Mouse (Mus musculus) liver, embryonic 16.5 days (tissue): ENCODE measurements around the gene Gemin5. TPM values are rescaled to one million over a fixed set of nuclear protein-coding genes. Genes with fewer than 3 reads are reported as not detected.
"Not testable (repeated sequence)": the region's sequence is repeated elsewhere in the genome, so short reads cannot be mapped to it uniquely, and the experiment has no call there.

ENCODE experiments used
- ATAC-seq: fragments of 200-750 bp; cut with Nextera tagmentation; 2 replicates; pipeline ENCODE4 v1.8.0; 2017; ENCODE audit warnings: low read depth, mild to moderate bottlenecking, moderate number of reproducible peaks, moderate library complexity
- H3K27ac ChIP-seq: fragments of 300-500 bp; sonication (generic); 2 replicates; pipeline ENCODE4 v1.5.1; 2014; ENCODE audit warnings: mild to moderate bottlenecking, low read length
- H3K27me3 ChIP-seq: fragments of 300-500 bp; sonication (generic); 2 replicates; pipeline ENCODE4 v1.6.1; 2014; ENCODE audit warnings: low read depth, low read length, mixed read lengths; ENCODE audit not compliant: control insufficient read depth, insufficient read depth
- H3K36me3 ChIP-seq: fragments of 300-500 bp; sonication (generic); 2 replicates; pipeline ENCODE4 v1.6.1; 2014; ENCODE audit warnings: mild to moderate bottlenecking; ENCODE audit not compliant: control insufficient read depth, insufficient read depth
- H3K4me1 ChIP-seq: fragments of 300-500 bp; sonication (generic); 2 replicates; pipeline ENCODE4 v1.6.1; 2014; ENCODE audit warnings: low read depth, low read length, mixed read lengths; ENCODE audit not compliant: control insufficient read depth
- H3K4me2 ChIP-seq: fragments of 300-500 bp; sonication (generic); 2 replicates; pipeline ENCODE4 v1.6.1; 2014; ENCODE audit warnings: low read depth, low read length, mixed read lengths
- H3K4me3 ChIP-seq: fragments of 300-500 bp; sonication (generic); 2 replicates; pipeline ENCODE4 v1.5.1; 2014; ENCODE audit warnings: low read depth, mild to moderate bottlenecking, low read length
- H3K9ac ChIP-seq: fragments of 300-500 bp; sonication (generic); 2 replicates; pipeline ENCODE4 v1.6.1; 2014; ENCODE audit warnings: low read depth, low read length
- H3K9me3 ChIP-seq: fragments of 300-500 bp; sonication (generic); replicated peaks from 2 replicates; pipeline ENCODE4 v1.6.1; 2016; ENCODE audit warnings: low read length; ENCODE audit not compliant: control insufficient read depth
- WGBS: fragments of 180-500 bp; shearing (Covaris S2); extraction: QIAGEN DNeasy Blood & Tissue Kit; methylation state at CpG from one replicate; pipeline ENCODE4 v1.1.7; 2014; ENCODE audit not compliant: insufficient replicate concordance; 5-methylcytosine and 5-hydroxymethylcytosine counted together
- polyA plus RNA-seq: library from polyadenylated mRNA; unstranded; fragments of >200 nt; fragmentation: Nextera tagmentation; extraction: Ambion mirVana; gene quantifications from 2 replicates; pipeline ENCODE4 v1.2.1, GENCODE M21; 2015

The Gemin5 gene
- polyA plus RNA-seq, 1 experiment from 2014 or later, result 7.2 TPM

DNA sequence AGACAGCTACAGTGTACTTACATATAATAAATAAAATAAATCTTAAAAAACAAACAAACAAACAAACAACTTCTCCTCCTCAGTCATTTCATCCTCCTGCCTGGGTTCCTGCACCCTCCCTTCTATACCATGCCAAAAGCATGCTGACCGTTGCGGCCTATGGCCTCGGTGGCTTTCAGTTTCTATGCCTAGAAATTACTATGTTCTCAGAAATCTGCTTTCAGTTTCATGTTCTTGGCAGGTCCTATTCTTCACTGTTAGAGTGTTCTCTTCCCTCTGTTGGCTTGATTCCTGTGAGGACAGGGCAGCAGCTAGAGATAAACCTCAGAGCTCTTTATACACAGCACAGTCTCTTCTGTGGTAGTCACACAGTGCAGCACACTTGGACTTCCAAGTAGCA is 15.2 kb upstream of the Gemin5 start:
- Histone ChIP-seq H3K9me3 (no peaks in the 10 kb centered on the region), H3K36me3 (no peaks in the 10 kb centered on the region; the same call in none of the 2 replicates), H3K9ac (no peak overlapping the region), H3K4me1 (no peaks in the 10 kb centered on the region), H3K27ac (no peak overlapping the region), H3K4me3 (no peak overlapping the region), H3K27me3 (no peaks in the 10 kb centered on the region), H3K4me2 (no peak overlapping the region)
- ATAC-seq, result 0 out of 2 replicates have a peak, but pooled peaks have one; percentile 19
- WGBS, result 66% methylated on average over 3 of the region's 3 CpGs

DNA sequence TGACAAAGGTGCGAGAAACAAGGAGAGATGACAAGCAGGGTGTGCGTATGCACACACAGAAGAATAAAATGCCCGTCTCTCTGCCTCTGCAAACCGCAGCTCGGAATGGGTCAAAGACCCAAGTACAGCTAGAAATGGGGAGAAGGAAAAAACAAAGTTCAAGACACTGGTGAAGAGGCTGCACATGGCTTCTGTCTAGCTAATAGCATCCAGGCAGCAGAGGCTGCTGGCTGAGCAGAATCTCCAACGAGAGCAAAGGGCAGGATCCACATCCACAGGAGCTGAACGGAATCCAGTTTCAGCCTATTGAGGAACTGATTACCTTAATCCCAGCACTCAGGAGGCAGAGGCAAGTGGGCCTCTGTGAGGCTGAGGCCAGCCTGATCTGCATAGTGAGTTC is 12.4 kb upstream of the Gemin5 start:
- 85% methylated on average over 7 of the region's 7 CpGs for WGBS
- Histone ChIP-seq H3K27ac (no peak overlapping the region), H3K27me3 (no peaks in the 10 kb centered on the region), H3K4me2 (no peak overlapping the region), H3K9ac (no peak overlapping the region), H3K4me3 (no peak overlapping the region), H3K36me3 (peaks cover 16% of the 10 kb centered on the region), H3K9me3 (no peaks in the 10 kb centered on the region), H3K4me1 (no peaks in the 10 kb centered on the region)
- ATAC-seq, result no peak

DNA sequence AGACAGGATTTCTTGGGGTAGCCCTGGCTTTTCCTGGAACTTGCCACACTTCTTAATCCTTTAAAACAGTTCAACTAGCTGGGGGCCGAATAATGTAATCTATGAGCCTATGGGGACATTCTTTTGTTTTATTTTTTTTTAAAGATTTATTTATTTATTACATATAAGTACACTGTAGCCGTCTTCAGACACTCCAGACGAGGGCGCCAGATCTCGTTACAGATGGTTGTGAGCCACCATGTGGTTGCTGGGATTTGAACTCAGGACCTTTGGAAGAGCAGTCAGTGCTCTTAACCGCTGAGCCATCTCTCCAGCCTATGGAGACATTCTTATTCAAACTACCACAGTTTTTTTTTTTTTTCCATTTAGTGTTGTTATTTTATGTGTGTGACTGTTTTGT is 11.6 kb upstream of the Gemin5 start:
- H3K9ac ChIP-seq, H3K4me3 ChIP-seq, H3K9me3 ChIP-seq, ATAC-seq, H3K4me1 ChIP-seq, H3K27ac ChIP-seq, H3K4me2 ChIP-seq, H3K27me3 ChIP-seq: not testable (repeated sequence)
- H3K36me3 ChIP-seq, result peaks cover 23% of the 10 kb centered on the region
- 80% methylated on average over 6 of the region's 6 CpGs for WGBS

DNA sequence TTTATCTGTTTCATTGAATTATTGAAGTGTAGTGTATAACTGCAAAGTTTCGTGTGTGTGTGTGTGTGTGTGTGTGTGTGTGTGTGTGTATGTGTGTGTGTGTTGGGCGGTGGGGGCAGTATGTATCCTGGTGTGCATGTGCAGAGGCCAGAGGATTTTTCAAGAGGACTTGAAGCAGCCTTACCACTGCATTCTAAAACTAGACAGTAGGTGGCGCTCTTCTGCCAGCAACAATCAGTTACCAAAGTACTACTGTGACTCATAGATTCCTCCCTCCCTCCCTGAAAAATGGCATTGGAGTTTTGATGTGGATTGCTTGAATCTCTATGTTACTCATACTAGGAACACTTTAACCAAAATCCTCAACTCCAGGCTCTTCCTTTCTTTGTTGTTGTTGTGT is 11.2 kb upstream of the Gemin5 start:
- WGBS, result 13% methylated on average over 3 of the region's 3 CpGs
- Histone ChIP-seq H3K4me1 (no peaks in the 10 kb centered on the region), H3K36me3 (peaks cover 23% of the 10 kb centered on the region), H3K9me3 (no peaks in the 10 kb centered on the region), H3K4me3 (no peak overlapping the region), H3K27ac (no peak overlapping the region), H3K9ac (no peak overlapping the region), H3K27me3 (no peaks in the 10 kb centered on the region), H3K4me2 (no peak overlapping the region)
- no peak; the same call in 1 of the 2 replicates for ATAC-seq

DNA sequence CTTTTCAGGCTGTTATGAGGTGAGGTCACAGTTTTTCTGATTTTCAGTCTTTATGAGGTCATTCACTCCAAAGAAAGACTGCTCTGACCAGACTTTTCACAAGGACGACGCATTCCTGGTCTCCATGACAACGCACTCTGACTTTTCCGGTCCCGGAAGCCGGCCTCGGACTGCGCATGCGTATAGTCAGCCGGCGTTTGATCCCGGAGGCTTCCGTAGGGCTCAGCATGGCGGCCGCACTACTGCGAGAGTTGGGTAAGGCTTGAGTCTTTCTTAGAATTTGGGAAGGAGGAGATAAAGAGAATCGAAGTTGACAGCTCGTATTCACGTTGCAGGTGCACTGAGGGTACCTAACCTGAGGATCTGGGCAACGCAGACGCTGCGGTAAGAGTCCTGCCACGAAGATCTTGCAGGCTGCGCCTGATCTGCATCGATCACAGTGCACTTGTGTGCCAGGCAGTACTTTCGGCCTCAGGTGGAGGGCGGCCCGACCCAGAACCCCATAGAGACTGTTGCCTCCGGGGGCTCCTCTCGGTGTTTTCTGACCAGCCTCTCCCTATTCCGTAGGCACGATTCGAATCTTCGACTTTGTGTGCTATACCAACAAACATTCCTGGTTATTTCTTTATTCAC is 3.2 kb upstream of the Gemin5 start, which contains the start of gene Mrpl22:
Gene Mrpl22 (plus strand): TSS at position 203 of the 633 bp plus-strand sequence.
- Histone ChIP-seq H3K4me3 (peak within 1 kb of the TSS; percentile 70), H3K27me3 (no peaks in the 10 kb centered on the region), H3K4me2 (peak within 1 kb of the TSS; percentile 61), H3K4me1 (peaks cover 29% of the 10 kb centered on the region), H3K36me3 (peaks cover 23% of the 10 kb centered on the region), H3K9me3 (0 out of 2 replicates have a peak, but pooled peaks cover 3% of the 10 kb centered on the region), H3K9ac (peak within 1 kb of the TSS; percentile 69), H3K27ac (peak within 1 kb of the TSS; percentile 45; the same call in 1 of the 2 replicates)
- under 1% methylated on average over 34 of the region's 34 CpGs for WGBS
- ATAC-seq, result peak; percentile 78

DNA sequence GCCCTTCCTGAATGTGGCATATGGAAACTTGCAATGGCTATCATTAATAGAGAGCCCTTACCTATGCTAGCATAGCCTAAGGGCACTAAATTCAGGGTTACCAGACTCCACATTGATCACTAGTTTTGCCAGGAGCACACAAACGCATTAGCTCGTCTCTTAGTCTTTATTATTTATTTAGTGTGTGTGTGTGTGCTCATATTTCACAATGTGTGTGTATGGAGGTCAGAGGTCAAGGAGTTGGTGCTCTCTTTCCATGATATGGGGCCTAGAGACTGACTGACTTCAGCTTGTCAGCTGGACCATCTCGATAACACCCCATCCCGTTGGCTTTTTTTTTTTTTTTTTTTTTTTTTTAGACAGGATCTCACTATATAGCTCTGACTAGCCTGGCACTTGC is 1.3 kb upstream of the Gemin5 start:
- Histone ChIP-seq H3K4me3 (no peak overlapping the region), H3K36me3 (peaks cover 28% of the 10 kb centered on the region), H3K4me1 (peaks cover 29% of the 10 kb centered on the region), H3K9ac (no peak overlapping the region), H3K4me2 (no peak overlapping the region), H3K9me3 (0 out of 2 replicates have a peak, but pooled peaks cover 3% of the 10 kb centered on the region), H3K27me3 (no peaks in the 10 kb centered on the region), H3K27ac (peak overlapping the region; percentile 51)
- WGBS, result 50% methylated on average over 4 of the region's 4 CpGs
- ATAC-seq, result no peak

DNA sequence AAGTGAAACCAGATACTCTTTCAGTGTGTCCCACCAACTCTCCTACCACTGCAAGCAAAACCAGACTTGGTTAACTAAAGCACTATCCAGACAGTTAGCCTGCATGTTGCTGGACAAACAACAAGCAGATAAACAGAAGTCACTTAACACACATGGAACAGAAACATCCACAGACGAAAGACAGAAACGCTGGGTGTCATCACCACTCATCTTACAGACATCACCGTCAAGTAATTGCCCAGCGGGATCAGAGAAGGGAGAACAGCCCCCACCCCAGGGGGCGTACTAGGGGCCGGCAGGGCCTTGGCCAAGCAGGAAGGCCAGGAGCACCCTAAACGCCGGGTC is 545 bp downstream of the Gemin5 start:
- 0% methylated on average over 8 of the region's 8 CpGs for WGBS
- Histone ChIP-seq H3K27me3 (no peaks in the 10 kb centered on the region), H3K27ac (peak overlapping the region; percentile 71), H3K36me3 (peaks cover 20% of the 10 kb centered on the region), H3K9ac (peak overlapping the region; percentile 81), H3K4me1 (peaks cover 21% of the 10 kb centered on the region), H3K4me2 (peak overlapping the region; percentile 88), H3K4me3 (peak overlapping the region; percentile 90), H3K9me3 (no peaks in the 10 kb centered on the region)
- ATAC-seq, result no peak

DNA sequence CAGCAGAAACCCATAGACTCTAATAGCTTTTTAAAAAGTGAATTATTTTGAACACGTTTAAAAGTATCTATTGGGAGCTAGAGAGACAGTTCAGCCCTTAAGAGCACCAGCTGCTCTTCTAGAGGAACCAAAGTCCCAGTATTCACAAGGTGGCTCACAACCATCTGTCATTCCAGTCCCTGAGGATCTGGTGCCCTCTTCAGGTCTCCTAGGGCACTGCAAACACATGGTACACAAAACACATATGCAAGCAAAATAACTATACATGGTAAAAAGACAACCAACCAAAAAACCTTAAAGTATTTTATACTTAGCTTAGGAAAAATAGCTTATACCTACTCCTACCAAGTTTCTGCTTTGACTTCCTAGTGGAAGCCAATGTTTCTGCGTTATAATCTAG is 3.3 kb downstream of the Gemin5 start:
- peaks cover 27% of the 10 kb centered on the region for H3K36me3 ChIP-seq

DNA sequence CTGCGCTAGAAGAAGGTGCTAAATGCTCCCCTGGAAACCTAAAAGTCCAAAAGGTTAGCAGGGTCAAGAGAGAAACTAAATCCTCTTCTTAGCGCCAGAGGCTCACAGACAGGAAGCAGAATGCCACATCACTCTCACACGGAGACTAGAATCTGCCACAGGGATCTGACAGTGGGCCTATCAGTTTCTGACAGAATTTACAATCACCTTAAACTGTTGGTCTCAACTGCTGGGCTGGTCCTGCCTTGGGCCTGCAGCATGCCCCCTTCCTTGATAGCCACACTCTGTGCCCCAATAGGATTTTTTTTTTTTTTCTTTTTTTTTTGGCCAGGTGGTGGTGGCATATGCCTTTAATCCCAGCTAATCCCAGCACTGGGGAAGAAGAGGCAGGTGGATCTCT is 11.5 kb downstream of the Gemin5 start:
- Histone ChIP-seq H3K9me3 (no peaks in the 10 kb centered on the region), H3K9ac (no peak overlapping the region), H3K27me3 (no peaks in the 10 kb centered on the region), H3K4me3 (no peak overlapping the region), H3K4me1 (no peaks in the 10 kb centered on the region; the same call in 1 of the 2 replicates), H3K4me2 (no peak overlapping the region), H3K36me3 (peaks cover 23% of the 10 kb centered on the region), H3K27ac (no peak overlapping the region)
- no peak; the same call in 1 of the 2 replicates for ATAC-seq
- 37% methylated on average over 3 of the region's 3 CpGs for WGBS

More for the DNA sequence above, 3.3 kb downstream of the Gemin5 start:
- ATAC-seq, result no peak
- H3K27me3 ChIP-seq, result no peaks in the 10 kb centered on the region
- no peak overlapping the region for H3K9ac ChIP-seq
- no peak overlapping the region for H3K4me3 ChIP-seq
- WGBS, result 91% methylated on average over 2 of the region's 2 CpGs
- no peak overlapping the region for H3K4me2 ChIP-seq
- H3K4me1 ChIP-seq, result peaks cover 13% of the 10 kb centered on the region
- H3K27ac ChIP-seq, result no peak overlapping the region
- H3K9me3 ChIP-seq, result no peaks in the 10 kb centered on the region
